Comparison of ENCODE assay signal across 18 mouse cellular contexts in genomic region chr5:51196393-51197347, GRCm38 (mm10).
DNase-seq lines count a peak whose midpoint lies in the region; ATAC-seq lines count a peak whose summit lies in the region.
"Had no signal": no experiment of that assay in that cellular context is flagged by ENCODE, and none has a peak within 500 bp of the region (broad histone marks: within the 10 kb centered on the region; RNA-seq: fewer than 3 reads in every experiment).

No protein-coding gene starts in this region.

- no peaks in the 10 kb centered on the region for H3K4me1 ChIP-seq in midbrain, embryonic 13.5 days (replicated peaks)
- H3K4me1 ChIP-seq: embryonic facial prominence, embryonic 13.5 days; megakaryocyte, embryonic 14.5 days had no signal

- no peaks in the 10 kb centered on the region for H3K9me3 ChIP-seq in midbrain, embryonic 13.5 days
- H3K9me3 ChIP-seq: embryonic facial prominence, embryonic 13.5 days; megakaryocyte, embryonic 14.5 days had no signal

- WGBS in midbrain, embryonic 13.5 days: 47% methylated on average over 4 of the region's 4 CpGs

- no peak overlapping the region for H3K9ac ChIP-seq in midbrain, embryonic 13.5 days (replicated peaks)
- H3K9ac ChIP-seq: embryonic facial prominence, embryonic 13.5 days; liver, embryonic 14.5 days had no signal

- H3K27ac ChIP-seq in midbrain, embryonic 13.5 days: no peak overlapping the region
- H3K27ac ChIP-seq: embryonic facial prominence, embryonic 13.5 days; liver, embryonic 14.5 days had no signal

- intact Hi-C loops in heart, postnatal 10 days (cut with DNase I): no loop called here
- intact Hi-C loops in heart, postnatal 36 days (cut with DNase I): no loop called here

- no peak overlapping the region for H3K4me3 ChIP-seq in midbrain, embryonic 13.5 days (replicated peaks)
- H3K4me3 ChIP-seq: embryonic facial prominence, embryonic 13.5 days; megakaryocyte, embryonic 14.5 days had no signal

- DNase-seq in heart, postnatal 10 days: peak; percentile 18 to 29
- no peak for DNase-seq in heart, postnatal 36 days
- peak; percentile 19 to 24 for DNase-seq in right cerebral cortex, postnatal 10 days (ENCODE audit: low spot score in 2 of 2)
- no peak for DNase-seq in right cerebral cortex, postnatal 4 days
- DNase-seq in adrenal gland, postnatal 4 days (ENCODE audit: low spot score in 2 of 2): no peak
- DNase-seq in embryo, embryonic 10.5 days (ENCODE audit: low spot score): no peak
- no peak for DNase-seq in lung, postnatal 36 days
- DNase-seq: B cell, adult 2 months; cerebellum, adult 18-20 months; layer of hippocampus, postnatal 36 days; right cerebral cortex, adult 18-20 months; thymus, postnatal 25 days had no signal

- H3K36me3 ChIP-seq in midbrain, embryonic 13.5 days: no peaks in the 10 kb centered on the region
- H3K36me3 ChIP-seq: embryonic facial prominence, embryonic 13.5 days had no signal

- H3K4me2 ChIP-seq in midbrain, embryonic 13.5 days (replicated peaks): no peak overlapping the region
- H3K4me2 ChIP-seq: embryonic facial prominence, embryonic 13.5 days had no signal

- H3K27me3 ChIP-seq in midbrain, embryonic 13.5 days: no peaks in the 10 kb centered on the region
- H3K27me3 ChIP-seq: embryonic facial prominence, embryonic 13.5 days; megakaryocyte, embryonic 14.5 days had no signal

- ATAC-seq in midbrain, embryonic 13.5 days: peak; percentile 65
- ATAC-seq: intestine, postnatal 0 days; lung, postnatal 0 days had no signal

Comparison
In these comparisons a context has a peak if more than half of its experiments do, and no peak if none do; other contexts are left out.
1. DNase-seq: peak in heart, postnatal 10 days (2 of 2) and right cerebral cortex, postnatal 10 days (2 of 2); none in heart, postnatal 36 days (0 of 2), right cerebral cortex, postnatal 4 days (single experiment), adrenal gland, postnatal 4 days (0 of 2), embryo, embryonic 10.5 days (single experiment) and lung, postnatal 36 days (single experiment).